Mouse (Mus musculus): ENCODE results near the gene Tbl2. TPM values are rescaled to one million over a fixed set of nuclear protein-coding genes. Genes with fewer than 3 reads are reported as not detected.

Gene Tbl2
- polyA plus RNA-seq, 1 experiment = 17.0 TPM

GRCm38 (mm10) chr5:135109017-135109416 lies 40.4 kb upstream of the Tbl2 start:
- Histone ChIP-seq H3ac (ENCODE audit: control insufficient read depth, insufficient read length, low read depth) (no peak overlapping the region), H3K79me2 (ENCODE audit: control insufficient read depth, insufficient read depth) (no peaks in the 10 kb centered on the region), H3K36me3 (ENCODE audit: control insufficient read depth, insufficient read depth) (no peaks in the 10 kb centered on the region), H3K4me3 (ENCODE audit: insufficient read depth, poor library complexity, severe bottlenecking) (no peak overlapping the region), H3K27me3 (ENCODE audit: control insufficient read depth, insufficient read depth, insufficient read length) (peaks cover 69% of the 10 kb centered on the region), H3K79me3 (ENCODE audit: low read depth) (no peaks in the 10 kb centered on the region)
- TF ChIP-seq MYOG (IDR thresholded peaks at IDR 0.05; ENCODE audit: control insufficient read depth, extremely low read depth, insufficient read length) (no peak), CTCF (IDR thresholded peaks at IDR 0.05; ENCODE audit: control insufficient read depth, insufficient read depth, insufficient read length) (no peak), FOSL1 (IDR thresholded peaks at IDR 0.05; ENCODE audit: insufficient read depth, low read length, poor library complexity, severe bottlenecking) (no peak), MYOD1 (IDR thresholded peaks at IDR 0.05; ENCODE audit: control insufficient read depth, insufficient read length, low read depth) (no peak), MAX (IDR thresholded peaks at IDR 0.05) (no peak), CEBPB (IDR thresholded peaks at IDR 0.05; ENCODE audit: low read depth) (no peak), USF1 (IDR thresholded peaks at IDR 0.05; ENCODE audit: low read depth) (no peak)

GRCm38 (mm10) chr5:135109426-135109825 lies 40.0 kb upstream of the Tbl2 start:
- H3K4me3 ChIP-seq (ENCODE audit: insufficient read depth, poor library complexity, severe bottlenecking) = no peak overlapping the region
- H3K27me3 ChIP-seq (ENCODE audit: control insufficient read depth, insufficient read depth, insufficient read length) = peaks cover 67% of the 10 kb centered on the region
- H3K36me3 ChIP-seq (ENCODE audit: control insufficient read depth, insufficient read depth) = no peaks in the 10 kb centered on the region
- H3ac ChIP-seq (ENCODE audit: control insufficient read depth, insufficient read length, low read depth) = no peak overlapping the region
- no peak for TF ChIP-seq MAX (IDR thresholded peaks at IDR 0.05)
- TF ChIP-seq CTCF (IDR thresholded peaks at IDR 0.05; ENCODE audit: control insufficient read depth, insufficient read depth, insufficient read length) = no peak
- no peak for TF ChIP-seq CEBPB (IDR thresholded peaks at IDR 0.05; ENCODE audit: low read depth)
- TF ChIP-seq USF1 (IDR thresholded peaks at IDR 0.05; ENCODE audit: low read depth) = no peak
- TF ChIP-seq MYOD1 (IDR thresholded peaks at IDR 0.05; ENCODE audit: control insufficient read depth, insufficient read length, low read depth) = no peak
- no peak for TF ChIP-seq FOSL1 (IDR thresholded peaks at IDR 0.05; ENCODE audit: insufficient read depth, low read length, poor library complexity, severe bottlenecking)
- TF ChIP-seq MYOG (IDR thresholded peaks at IDR 0.05; ENCODE audit: control insufficient read depth, extremely low read depth, insufficient read length) = no peak
- no peaks in the 10 kb centered on the region for H3K79me2 ChIP-seq (ENCODE audit: control insufficient read depth, insufficient read depth)
- no peaks in the 10 kb centered on the region for H3K79me3 ChIP-seq (ENCODE audit: low read depth)

GRCm38 (mm10) chr5:135109976-135110375 lies 39.5 kb upstream of the Tbl2 start:
- Histone ChIP-seq H3K27me3 (ENCODE audit: control insufficient read depth, insufficient read depth, insufficient read length) (peaks cover 64% of the 10 kb centered on the region), H3ac (ENCODE audit: control insufficient read depth, insufficient read length, low read depth) (no peak overlapping the region), H3K36me3 (ENCODE audit: control insufficient read depth, insufficient read depth) (no peaks in the 10 kb centered on the region), H3K4me3 (ENCODE audit: insufficient read depth, poor library complexity, severe bottlenecking) (no peak overlapping the region), H3K79me3 (ENCODE audit: low read depth) (no peaks in the 10 kb centered on the region), H3K79me2 (ENCODE audit: control insufficient read depth, insufficient read depth) (no peaks in the 10 kb centered on the region)
- no peak for TF ChIP-seq USF1 (IDR thresholded peaks at IDR 0.05; ENCODE audit: low read depth)
- TF ChIP-seq MAX (IDR thresholded peaks at IDR 0.05) = no peak
- TF ChIP-seq MYOD1 (IDR thresholded peaks at IDR 0.05; ENCODE audit: control insufficient read depth, insufficient read length, low read depth) = no peak

- Histone ChIP-seq H3K27me3 (ENCODE audit: control insufficient read depth, insufficient read depth, insufficient read length) (peaks cover 32% of the 10 kb centered on the region), H3K79me3 (ENCODE audit: low read depth) (no peaks in the 10 kb centered on the region), H3K4me3 (ENCODE audit: insufficient read depth, poor library complexity, severe bottlenecking) (no peak overlapping the region), H3ac (ENCODE audit: control insufficient read depth, insufficient read length, low read depth) (no peak overlapping the region), H3K79me2 (ENCODE audit: control insufficient read depth, insufficient read depth) (no peaks in the 10 kb centered on the region), H3K36me3 (ENCODE audit: control insufficient read depth, insufficient read depth) (no peaks in the 10 kb centered on the region)
- TF ChIP-seq USF1 (IDR thresholded peaks at IDR 0.05; ENCODE audit: low read depth) (no peak), MYOG (IDR thresholded peaks at IDR 0.05; ENCODE audit: control insufficient read depth, extremely low read depth, insufficient read length) (no peak), MYOD1 (IDR thresholded peaks at IDR 0.05; ENCODE audit: control insufficient read depth, insufficient read length, low read depth) (no peak), FOSL1 (IDR thresholded peaks at IDR 0.05; ENCODE audit: insufficient read depth, low read length, poor library complexity, severe bottlenecking) (no peak), CEBPB (IDR thresholded peaks at IDR 0.05; ENCODE audit: low read depth) (no peak), CTCF (IDR thresholded peaks at IDR 0.05; ENCODE audit: control insufficient read depth, insufficient read depth, insufficient read length) (no peak), MAX (IDR thresholded peaks at IDR 0.05) (no peak)
Observed at GRCm38 (mm10) chr5:135113782-135114181, 35.7 kb upstream of the Tbl2 start.

GRCm38 (mm10) chr5:135115241-135115640 lies 34.2 kb upstream of the Tbl2 start:
- no peak for TF ChIP-seq MAX (IDR thresholded peaks at IDR 0.05)
- no peak for TF ChIP-seq CEBPB (IDR thresholded peaks at IDR 0.05; ENCODE audit: low read depth)
- no peak for TF ChIP-seq USF1 (IDR thresholded peaks at IDR 0.05; ENCODE audit: low read depth)
- TF ChIP-seq FOSL1 (IDR thresholded peaks at IDR 0.05; ENCODE audit: insufficient read depth, low read length, poor library complexity, severe bottlenecking) = no peak
- no peak for TF ChIP-seq MYOG (IDR thresholded peaks at IDR 0.05; ENCODE audit: control insufficient read depth, extremely low read depth, insufficient read length)
- TF ChIP-seq MYOD1 (IDR thresholded peaks at IDR 0.05; ENCODE audit: control insufficient read depth, insufficient read length, low read depth) = no peak
- no peak for TF ChIP-seq CTCF (IDR thresholded peaks at IDR 0.05; ENCODE audit: control insufficient read depth, insufficient read depth, insufficient read length)
- no peaks in the 10 kb centered on the region for H3K79me2 ChIP-seq (ENCODE audit: control insufficient read depth, insufficient read depth)
- H3K79me3 ChIP-seq (ENCODE audit: low read depth) = no peaks in the 10 kb centered on the region
- H3ac ChIP-seq (ENCODE audit: control insufficient read depth, insufficient read length, low read depth) = no peak overlapping the region
- no peaks in the 10 kb centered on the region for H3K36me3 ChIP-seq (ENCODE audit: control insufficient read depth, insufficient read depth)
- peaks cover 27% of the 10 kb centered on the region for H3K27me3 ChIP-seq (ENCODE audit: control insufficient read depth, insufficient read depth, insufficient read length)
- no peak overlapping the region for H3K4me3 ChIP-seq (ENCODE audit: insufficient read depth, poor library complexity, severe bottlenecking)

- Histone ChIP-seq H3K79me3 (ENCODE audit: low read depth) (no peaks in the 10 kb centered on the region), H3K36me3 (ENCODE audit: control insufficient read depth, insufficient read depth) (no peaks in the 10 kb centered on the region), H3K4me3 (ENCODE audit: insufficient read depth, poor library complexity, severe bottlenecking) (no peak overlapping the region), H3K79me2 (ENCODE audit: control insufficient read depth, insufficient read depth) (no peaks in the 10 kb centered on the region), H3ac (ENCODE audit: control insufficient read depth, insufficient read length, low read depth) (no peak overlapping the region), H3K27me3 (ENCODE audit: control insufficient read depth, insufficient read depth, insufficient read length) (peaks cover 36% of the 10 kb centered on the region)
- TF ChIP-seq CEBPB (IDR thresholded peaks at IDR 0.05; ENCODE audit: low read depth) (no peak), CTCF (IDR thresholded peaks at IDR 0.05; ENCODE audit: control insufficient read depth, insufficient read depth, insufficient read length) (peak; percentile 72)
Observed at GRCm38 (mm10) chr5:135118589-135119081, 30.8 kb upstream of the Tbl2 start.
